Mouse (Mus musculus) embryo, embryonic 10 days (tissue): ENCODE measurements around the gene Ankrd36.
A peak's percentile ranks its signal among the peaks of the same experiment; 100 is the strongest.

Experiments used
- DNase-seq: peaks from one replicate; pipeline ENCODE4 v3.0.0-alpha.2; 2015; ENCODE audit warnings: low spot score

The Ankrd36 gene

GRCm38 (mm10) chr11:5682541-5682940 lies 113.1 kb downstream of the Ankrd36 start:
- DNase-seq, result no peak

DNA sequence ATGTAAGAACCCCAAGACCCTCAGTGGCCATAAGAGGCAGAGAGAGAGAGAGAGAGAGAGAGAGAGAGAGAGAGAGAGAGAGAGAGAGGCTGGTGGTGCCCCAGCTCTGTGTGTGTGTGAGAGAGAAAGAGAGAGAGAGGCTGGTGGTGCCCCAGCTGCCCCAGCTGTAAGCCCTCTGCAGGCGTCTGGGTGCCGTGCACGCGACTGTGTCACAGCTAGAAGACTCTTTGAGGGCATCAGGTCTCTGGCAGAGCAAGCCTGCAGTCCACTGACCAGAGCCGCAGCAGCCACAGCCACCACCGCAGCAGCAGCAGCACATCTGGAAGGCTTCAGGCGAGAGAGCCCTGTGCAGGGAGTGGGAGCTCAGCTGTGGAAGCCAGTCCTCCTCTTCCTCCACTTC lies 114.8 kb downstream of the Ankrd36 start:
- DNase-seq, result no peak

DNA sequence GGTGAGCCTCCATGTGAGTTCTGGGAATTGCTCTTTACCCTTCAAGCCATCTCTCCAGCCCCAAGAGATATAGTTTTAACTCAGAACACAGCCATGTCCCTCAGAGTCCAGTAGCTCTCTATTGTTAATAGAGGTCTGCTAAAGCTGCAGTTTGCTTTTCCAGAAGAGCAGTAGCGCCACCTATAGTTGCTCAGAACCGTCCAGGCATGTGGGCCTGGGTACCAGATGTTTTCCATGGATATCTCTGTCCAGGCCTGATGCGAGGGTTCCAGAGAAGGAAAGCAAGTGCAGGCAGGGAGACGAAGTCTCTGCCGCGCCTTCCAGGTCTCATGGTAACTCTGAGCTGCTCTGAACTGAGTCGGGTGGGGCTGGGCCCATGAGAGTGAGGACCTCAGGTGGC lies 122.3 kb downstream of the Ankrd36 start:
- DNase-seq, result peak; percentile 75

DNA sequence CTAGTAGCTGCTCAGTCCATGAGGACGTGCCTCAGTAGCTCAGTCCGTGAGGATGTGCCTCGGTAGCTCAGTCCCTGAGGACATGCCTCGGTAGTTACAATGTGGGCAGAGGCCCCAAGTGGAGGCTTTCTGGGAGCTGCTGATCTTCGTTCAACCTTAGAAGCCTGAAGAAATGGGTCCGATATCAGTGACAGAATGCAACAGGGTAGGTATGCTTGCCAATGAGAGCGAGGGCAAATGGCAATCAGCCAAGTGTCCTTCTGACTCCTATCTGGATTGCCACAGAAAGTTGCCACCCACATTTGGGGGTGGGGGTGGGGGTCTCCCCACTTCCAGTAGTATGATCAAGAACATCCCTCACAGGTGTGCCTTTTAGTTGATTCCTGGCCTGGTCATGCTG lies 131.3 kb downstream of the Ankrd36 start:
- DNase-seq, result no peak

DNA sequence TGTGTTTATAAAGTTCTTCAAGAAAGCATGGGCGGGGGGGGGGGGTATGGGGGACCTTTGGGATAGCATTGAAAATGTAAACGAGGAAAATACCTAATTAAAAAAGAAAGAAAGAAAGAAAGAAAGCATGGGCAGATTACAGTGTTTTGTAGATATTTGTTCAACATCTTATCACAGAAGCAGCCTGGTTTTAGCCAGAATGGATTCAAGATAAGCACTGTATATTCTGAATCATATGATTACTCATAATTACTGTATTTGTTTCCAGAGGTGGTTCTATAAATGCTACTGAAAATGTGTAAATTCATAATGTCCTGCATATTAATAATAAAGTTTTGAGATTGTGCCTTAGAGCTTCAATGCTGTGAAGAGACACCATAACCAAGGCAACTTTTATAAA lies 131.8 kb downstream of the Ankrd36 start:
- no peak for DNase-seq

- DNase-seq, result no peak
Observed at GRCm38 (mm10) chr11:5701821-5702220, 132.3 kb downstream of the Ankrd36 start.

- DNase-seq, result no peak
Observed at GRCm38 (mm10) chr11:5702271-5702956, 132.9 kb downstream of the Ankrd36 start.

GRCm38 (mm10) chr11:5702957-5703332 lies 133.5 kb downstream of the Ankrd36 start:
- DNase-seq, result no peak

- no peak for DNase-seq
Observed at GRCm38 (mm10) chr11:5703341-5703740, 133.9 kb downstream of the Ankrd36 start.

DNA sequence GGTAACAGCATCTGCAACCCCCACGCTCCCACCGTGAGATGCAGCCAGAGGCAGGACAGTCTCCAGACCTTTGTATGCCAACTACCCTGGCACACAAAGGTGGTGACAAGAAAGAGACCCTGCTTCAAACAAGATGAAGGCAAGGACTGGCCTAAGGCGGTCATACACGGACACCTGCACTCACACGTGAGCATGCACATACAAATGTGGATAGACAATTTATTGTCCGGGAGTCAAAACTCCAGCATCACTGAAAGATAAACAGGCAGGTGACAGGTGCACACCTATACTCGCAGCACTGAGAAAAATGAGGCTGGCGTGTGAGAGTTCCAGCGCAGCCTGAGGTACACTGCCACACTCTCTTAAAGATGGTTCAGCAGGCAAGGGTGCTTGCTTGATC lies 136.5 kb downstream of the Ankrd36 start:
- no peak for DNase-seq

- DNase-seq, result peak; percentile 37
Observed at GRCm38 (mm10) chr11:5706874-5707529, 137.5 kb downstream of the Ankrd36 start.

GRCm38 (mm10) chr11:5707530-5708353 lies 138.3 kb downstream of the Ankrd36 start:
- DNase-seq, result peak; percentile 94

- no peak for DNase-seq
Observed at GRCm38 (mm10) chr11:5715179-5715578, 145.7 kb downstream of the Ankrd36 start.

GRCm38 (mm10) chr11:5715630-5716105 lies 146.2 kb downstream of the Ankrd36 start, which contains the start of gene Mrps24:
Gene Mrps24, minus strand, starts transcription at chr11:5715680.
- DNase-seq, result no peak

DNA sequence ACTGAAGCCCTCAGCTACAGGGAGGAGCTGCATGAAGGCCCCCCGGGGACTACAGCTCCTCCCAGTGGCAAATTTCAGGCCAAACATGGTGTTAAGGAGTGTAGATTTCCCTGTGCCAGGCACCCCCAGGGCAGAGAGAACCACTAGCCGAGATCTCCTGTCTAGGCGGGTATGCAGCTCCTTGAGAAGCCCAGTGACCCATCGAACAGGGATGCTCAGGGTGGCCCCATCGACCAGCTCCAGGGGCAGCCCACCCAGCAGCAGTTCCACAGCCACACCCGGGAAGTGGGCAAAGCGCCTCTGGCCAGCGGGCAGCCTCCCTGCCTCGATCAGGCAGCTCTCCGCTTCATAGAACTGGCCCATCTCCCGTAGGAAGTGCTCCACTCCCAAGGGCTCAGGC lies 146.8 kb downstream of the Ankrd36 start:
- no peak for DNase-seq

- DNase-seq, result no peak
Observed at GRCm38 (mm10) chr11:5716938-5717705, 147.6 kb downstream of the Ankrd36 start.

- no peak for DNase-seq
Observed at GRCm38 (mm10) chr11:5718611-5719354, 149.3 kb downstream of the Ankrd36 start.

DNA sequence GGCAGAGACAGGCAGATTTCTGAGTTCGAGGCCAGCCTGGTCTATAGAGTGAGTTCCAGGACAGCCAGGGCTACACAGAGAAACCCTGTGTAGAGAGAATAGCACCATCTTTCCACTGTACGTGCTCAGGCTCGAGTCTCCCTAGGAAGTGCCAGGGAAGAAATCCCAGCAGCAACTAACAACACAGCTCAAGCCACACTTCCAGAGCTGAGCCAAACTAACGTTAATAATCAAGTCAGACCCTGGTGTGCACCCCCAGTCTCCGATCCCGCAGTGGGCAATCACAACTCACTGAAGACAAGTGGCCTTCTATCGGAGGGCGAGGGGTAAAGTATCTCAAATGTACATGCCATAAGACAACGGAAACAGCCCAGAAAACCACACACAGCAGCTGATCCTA lies 160.1 kb downstream of the Ankrd36 start:
- no peak for DNase-seq

DNA sequence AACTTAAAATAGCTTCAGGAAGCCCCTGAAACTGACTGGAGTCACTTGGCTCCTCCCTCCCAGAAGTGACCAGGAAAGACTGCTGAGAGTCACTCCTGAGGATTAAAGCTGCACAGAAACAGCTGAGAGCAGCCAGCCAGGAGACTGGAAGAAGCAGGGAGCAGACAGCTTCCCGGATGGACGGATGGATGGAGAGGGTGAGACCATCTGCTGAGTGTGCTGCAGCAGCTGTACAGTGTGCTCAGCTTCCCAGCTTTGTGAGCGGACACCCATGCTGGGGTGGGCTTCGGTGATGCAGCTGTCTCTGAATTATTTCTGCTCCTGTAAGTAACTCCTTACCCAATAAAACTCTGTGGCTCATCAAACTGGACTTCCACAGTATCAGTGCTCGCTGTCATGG lies 162.9 kb downstream of the Ankrd36 start:
- DNase-seq, result no peak

DNA sequence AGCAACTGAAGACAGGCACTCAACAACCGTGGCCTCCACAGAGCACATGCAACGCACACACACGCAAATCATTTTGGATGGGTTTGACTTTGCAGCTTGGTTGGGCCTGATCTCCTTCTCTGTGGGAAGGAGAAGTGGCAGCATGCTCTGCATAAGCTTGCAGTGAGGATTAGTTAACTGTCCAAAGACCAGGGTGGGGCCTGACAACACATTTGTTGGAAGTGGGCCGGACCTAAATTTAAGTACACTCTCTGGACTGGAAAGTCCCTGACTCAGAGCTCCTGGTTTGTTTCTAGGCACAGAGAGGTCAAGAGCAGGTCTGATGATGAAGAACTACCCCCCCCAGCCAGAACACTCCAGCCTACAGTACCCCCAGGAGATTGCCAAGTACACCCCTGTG lies 164.8 kb downstream of the Ankrd36 start:
- no peak for DNase-seq

DNA sequence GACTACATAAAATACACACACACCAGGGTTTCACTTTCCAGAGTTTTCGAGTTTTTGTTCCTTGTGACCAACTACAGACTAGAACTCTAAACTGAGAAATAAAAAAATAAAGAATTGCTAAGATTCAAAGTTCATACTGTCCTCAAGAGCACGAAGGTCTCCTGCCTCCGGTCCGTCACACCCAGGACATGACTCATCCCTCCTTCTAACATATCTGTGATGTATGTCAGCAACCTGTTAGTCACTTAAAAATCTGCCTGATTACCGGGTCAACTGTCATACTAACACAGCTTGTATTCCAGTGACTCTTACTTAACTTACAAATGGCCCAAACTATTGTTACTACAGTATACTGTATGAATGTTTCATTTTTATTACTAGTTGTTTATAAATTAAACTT lies 167.7 kb downstream of the Ankrd36 start:
- DNase-seq, result no peak
